Mouse (Mus musculus): ENCODE measurements at regions not wholly inside any gene's neighbourhood (a gene's known extent, or its start where the extent isn't known, plus 50 kb on each side); places are given as distances from the start of the nearest gene placed in this dataset.

GRCm38 (mm10) chr8:89649207-89649890 lies 605.4 kb upstream of the Sall1 start:
- no peak for DNase-seq (ENCODE audit: low read depth, low spot score)

GRCm38 (mm10) chr8:89646946-89647345 lies 603.0 kb upstream of the Sall1 start:
- no peak for DNase-seq (ENCODE audit: low read depth, low spot score)

GRCm38 (mm10) chr8:89641339-89641738 lies 597.4 kb upstream of the Sall1 start:
- DNase-seq (ENCODE audit: low read depth, low spot score), result no peak

- no peak for DNase-seq (ENCODE audit: low read depth, low spot score)
These were observed 590.9 kb upstream of the Sall1 start for GRCm38 (mm10) chr8:89634864-89635263.

GRCm38 (mm10) chr8:89632304-89632703 lies 588.3 kb upstream of the Sall1 start:
- DNase-seq (ENCODE audit: low read depth, low spot score), result no peak

- DNase-seq (ENCODE audit: low read depth, low spot score), result no peak
These were observed 586.6 kb upstream of the Sall1 start for GRCm38 (mm10) chr8:89630540-89630939.

- DNase-seq (ENCODE audit: low read depth, low spot score), result no peak
These were observed 574.1 kb upstream of the Sall1 start for GRCm38 (mm10) chr8:89618089-89618488.

GRCm38 (mm10) chr8:89615863-89616558 lies 572.0 kb upstream of the Sall1 start:
- no peak for DNase-seq (ENCODE audit: low read depth, low spot score)

- DNase-seq (ENCODE audit: low read depth, low spot score), result no peak
These were observed 565.1 kb upstream of the Sall1 start for GRCm38 (mm10) chr8:89609074-89609473.

- DNase-seq (ENCODE audit: low read depth, low spot score), result no peak
These were observed 562.0 kb upstream of the Sall1 start for GRCm38 (mm10) chr8:89605905-89606468.

- DNase-seq (ENCODE audit: low read depth, low spot score), result no peak
These were observed 560.5 kb upstream of the Sall1 start for GRCm38 (mm10) chr8:89604461-89604860.

- DNase-seq (ENCODE audit: low read depth, low spot score), result no peak
These were observed 552.4 kb upstream of the Sall1 start for GRCm38 (mm10) chr8:89596380-89596779.

- DNase-seq (ENCODE audit: low read depth, low spot score), result no peak
These were observed 539.1 kb upstream of the Sall1 start for GRCm38 (mm10) chr8:89583091-89583490.

GRCm38 (mm10) chr8:89582566-89582965 lies 538.6 kb upstream of the Sall1 start:
- no peak for DNase-seq (ENCODE audit: low read depth, low spot score)

GRCm38 (mm10) chr8:89571816-89572215 lies 527.9 kb upstream of the Sall1 start:
- DNase-seq (ENCODE audit: low read depth, low spot score), result no peak

GRCm38 (mm10) chr8:89570639-89571325 lies 526.8 kb upstream of the Sall1 start:
- no peak for DNase-seq (ENCODE audit: low read depth, low spot score)

- DNase-seq (ENCODE audit: low read depth, low spot score), result no peak
These were observed 525.4 kb upstream of the Sall1 start for GRCm38 (mm10) chr8:89569406-89569805.

- DNase-seq (ENCODE audit: low read depth, low spot score), result no peak
These were observed 524.7 kb upstream of the Sall1 start for GRCm38 (mm10) chr8:89568641-89569040.

GRCm38 (mm10) chr8:89566986-89567385 lies 523.0 kb upstream of the Sall1 start:
- no peak for DNase-seq (ENCODE audit: low read depth, low spot score)

- DNase-seq (ENCODE audit: low read depth, low spot score), result no peak
These were observed 522.5 kb upstream of the Sall1 start for GRCm38 (mm10) chr8:89566461-89566860.

GRCm38 (mm10) chr8:89565147-89565826 lies 521.3 kb upstream of the Sall1 start:
- DNase-seq (ENCODE audit: low read depth, low spot score), result no peak

- no peak for DNase-seq (ENCODE audit: low read depth, low spot score)
These were observed 519.6 kb upstream of the Sall1 start for GRCm38 (mm10) chr8:89563544-89563943.

Data from CD4-positive helper T cell, adult 2 months (primary cell).